Mouse (Mus musculus) CH12.LX (cell line): ENCODE measurements around the gene Ripply2. TPM values are rescaled to one million over a fixed set of nuclear protein-coding genes. Genes with fewer than 3 reads are reported as not detected.

Experiments used
- DNase-seq: peaks from one replicate; pipeline ENCODE4 v3.0.0-alpha.2; 2013; ENCODE audit errors: extremely low read depth
- H3K27ac ChIP-seq: 2 replicates; pipeline ENCODE4 v1.5.1; 2012; ENCODE audit warnings: low read depth, mild to moderate bottlenecking, control low read depth, moderate library complexity; ENCODE audit not compliant: insufficient read depth
- H3K27me3 ChIP-seq: replicated peaks from 2 replicates; pipeline ENCODE3; 2012; ENCODE audit warnings: inconsistent platforms
- H3K36me3 ChIP-seq, 2 experiments: replicated peaks in 1 of 2; 2 replicates each; pipeline versions ENCODE3 to v1.6.1; 2012; ENCODE audit warnings: inconsistent platforms in 1 of 2, low read length in 1 of 2, mild to moderate bottlenecking in 1 of 2, mixed read lengths in 1 of 2, moderate library complexity in 1 of 2; ENCODE audit not compliant: control insufficient read depth in 1 of 2, insufficient read depth in 1 of 2
- H3K4me1 ChIP-seq, 2 experiments: 2 replicates each; pipeline ENCODE4 v1.6.1; 2012; ENCODE audit warnings: inconsistent platforms in 1 of 2, moderate library complexity in 1 of 2; ENCODE audit not compliant: insufficient read depth in 2 of 2, control insufficient read depth in 1 of 2
- H3K4me2 ChIP-seq: 2 replicates; pipeline ENCODE4 v1.6.1; 2012; ENCODE audit warnings: low read depth, mild to moderate bottlenecking, control low read depth; ENCODE audit not compliant: poor library complexity, insufficient read depth, severe bottlenecking
- H3K4me3 ChIP-seq, 3 experiments: fragments of 150-350 bp in 1 of 3; sonication (generic) in 1 of 3; replicated peaks in 1 of 3; 2 replicates each; pipeline versions ENCODE3 to v1.5.1; 2011 to 2012; ENCODE audit warnings: low read depth in 2 of 3, low read length in 2 of 3, mild to moderate bottlenecking in 2 of 3, moderate library complexity in 2 of 3, control low read depth in 1 of 3, improper control_type of control experiment in 1 of 3, inconsistent platforms in 1 of 3, mixed read lengths in 1 of 3; ENCODE audit not compliant: poor library complexity in 1 of 3
- H3K79me2 ChIP-seq: replicated peaks from 2 replicates; pipeline ENCODE4 v1.6.1; 2012; ENCODE audit warnings: mild to moderate bottlenecking, moderate library complexity; ENCODE audit not compliant: control insufficient read depth, poor library complexity, insufficient read depth, severe bottlenecking; ENCODE audit errors: extremely low read depth
- H3K9ac ChIP-seq: 2 replicates; pipeline ENCODE4 v1.6.1; 2012; ENCODE audit warnings: low read depth, mild to moderate bottlenecking, control low read depth, moderate library complexity; ENCODE audit not compliant: insufficient read depth
- H3K9me3 ChIP-seq: replicated peaks from 2 replicates; pipeline ENCODE3; 2012; ENCODE audit warnings: low read length, inconsistent platforms, mixed read lengths
- BHLHE40 ChIP-seq: IDR thresholded peaks from 2 replicates; pipeline ENCODE4 v1.6.1; 2011; ENCODE audit warnings: mild to moderate bottlenecking, low read depth, low read length, improper control_type of control experiment
- CHD1 ChIP-seq: IDR thresholded peaks from 2 replicates; pipeline ENCODE4 v1.6.1; 2012; ENCODE audit warnings: low read depth, low read length, improper control_type of control experiment, inconsistent platforms
- CHD2 ChIP-seq: IDR thresholded peaks from 2 replicates; pipeline ENCODE4 v1.6.1; 2011; ENCODE audit warnings: low read length, improper control_type of control experiment
- ELF1 ChIP-seq: IDR thresholded peaks from 2 replicates; pipeline ENCODE4 v1.6.1; 2014; ENCODE audit warnings: low read depth, mild to moderate bottlenecking, inconsistent platforms, low read length, improper control_type of control experiment
- ETS1 ChIP-seq: conservative IDR thresholded peaks from 2 replicates; pipeline ENCODE4 v1.6.1; 2012; ENCODE audit warnings: low read depth, mild to moderate bottlenecking, inconsistent platforms, low read length, improper control_type of control experiment, moderate library complexity
- HCFC1 ChIP-seq: IDR thresholded peaks from 2 replicates; pipeline ENCODE4 v1.6.1; 2012; ENCODE audit warnings: low read depth, mild to moderate bottlenecking, inconsistent platforms, low read length, improper control_type of control experiment
- JUN ChIP-seq: IDR thresholded peaks from 2 replicates; pipeline ENCODE4 v1.6.1; 2011; ENCODE audit warnings: low read depth, mild to moderate bottlenecking, low read length, improper control_type of control experiment, moderate library complexity; ENCODE audit not compliant: insufficient read depth
- JUND ChIP-seq: conservative IDR thresholded peaks from 2 replicates; pipeline ENCODE4 v1.6.1; 2011; ENCODE audit warnings: low read depth, low read length, improper control_type of control experiment
- MAX ChIP-seq: IDR thresholded peaks from 2 replicates; pipeline ENCODE4 v1.6.1; 2011; ENCODE audit warnings: low read length, improper control_type of control experiment
- MAZ ChIP-seq: IDR thresholded peaks from 2 replicates; pipeline ENCODE4 v1.6.1; 2012; ENCODE audit warnings: low read depth, mild to moderate bottlenecking, inconsistent platforms, low read length, improper control_type of control experiment, moderate library complexity
- MEF2A ChIP-seq: IDR thresholded peaks from 2 replicates; pipeline ENCODE4 v1.6.1; 2014; ENCODE audit warnings: low read depth, mild to moderate bottlenecking, inconsistent platforms, low read length, improper control_type of control experiment, borderline replicate concordance
- PAX5 ChIP-seq: IDR thresholded peaks from 2 replicates; pipeline ENCODE4 v1.6.1; 2012; ENCODE audit warnings: low read length, inconsistent platforms, mixed read lengths
- POLR2A ChIP-seq: IDR thresholded peaks from 2 replicates; pipeline ENCODE4 v1.6.1; 2011; ENCODE audit warnings: low read depth, mild to moderate bottlenecking, improper control_type of control experiment, low read length
- POLR2AphosphoS2 ChIP-seq: IDR thresholded peaks from 2 replicates; pipeline ENCODE4 v1.6.1; 2011; ENCODE audit warnings: low read depth, low read length, improper control_type of control experiment
- RAD21 ChIP-seq: IDR thresholded peaks from 2 replicates; pipeline ENCODE4 v1.6.1; 2011; ENCODE audit warnings: low read depth, mild to moderate bottlenecking, low read length, improper control_type of control experiment, moderate library complexity
- RCOR1 ChIP-seq: conservative IDR thresholded peaks from 2 replicates; pipeline ENCODE4 v1.6.1; 2012; ENCODE audit warnings: low read depth, mild to moderate bottlenecking, inconsistent platforms, low read length, improper control_type of control experiment
- SIN3A ChIP-seq: IDR thresholded peaks from 2 replicates; pipeline ENCODE4 v1.6.1; 2012; ENCODE audit warnings: low read length, improper control_type of control experiment, inconsistent platforms
- SMC3 ChIP-seq: IDR thresholded peaks from 2 replicates; pipeline ENCODE4 v1.6.1; 2011; ENCODE audit warnings: low read depth, low read length, improper control_type of control experiment
- TCF12 ChIP-seq: IDR thresholded peaks from 2 replicates; pipeline ENCODE4 v1.6.1; 2014; ENCODE audit warnings: low read depth, mild to moderate bottlenecking, inconsistent platforms, low read length, improper control_type of control experiment
- UBTF ChIP-seq: IDR thresholded peaks from 2 replicates; pipeline ENCODE4 v1.6.1; 2012; ENCODE audit warnings: low read depth, mild to moderate bottlenecking, inconsistent platforms, low read length, improper control_type of control experiment, moderate library complexity
- ZKSCAN1 ChIP-seq: IDR thresholded peaks from 2 replicates; pipeline ENCODE4 v1.6.1; 2012; ENCODE audit warnings: low read depth, inconsistent platforms, low read length, improper control_type of control experiment, borderline replicate concordance
- ZNF384 ChIP-seq: IDR thresholded peaks from 2 replicates; pipeline ENCODE4 v1.6.1; 2012; ENCODE audit warnings: low read depth, low read length, improper control_type of control experiment, inconsistent platforms
- dilution Hi-C: fragments of 300-500 bp; cut with MboI; formaldehyde crosslinking; loops from 2 replicates; pipeline ENCODE4 v1.14.3; 2020; ENCODE audit warnings: low sequenced_read_pairs; ENCODE audit not compliant: extremely low pct_unique_long_range_greater_than_20kb, extremely low pct_ligation_motif_present
- in situ Hi-C: fragments of 300-500 bp; cut with MboI; formaldehyde crosslinking; loops from 3 replicates; pipeline ENCODE4 v1.14.3; 2019; ENCODE audit warnings: low sequenced_read_pairs, low pct_ligation_motif_present, low pct_unique_long_range_greater_than_20kb, mixed read lengths
- polyA plus RNA-seq: library from polyadenylated mRNA; unstranded; fragments of >175 nt; gene quantifications from 2 replicates; pipeline ENCODE4 v1.2.1, GENCODE M21; 2012; ENCODE audit warnings: low read depth; ENCODE audit not compliant: insufficient read length
- total RNA-seq, 2 experiments: library from RNA; depleted of rRNA; stranded (reverse); fragments of 300-350 nt in 1 of 2; fragments of >200 nt in 1 of 2; gene quantifications; 2 replicates each; pipeline ENCODE4 v1.2.3; 2012 to 2014

Gene Ripply2
- total and polyA plus RNA-seq, 3 experiments = not detected

DNA sequence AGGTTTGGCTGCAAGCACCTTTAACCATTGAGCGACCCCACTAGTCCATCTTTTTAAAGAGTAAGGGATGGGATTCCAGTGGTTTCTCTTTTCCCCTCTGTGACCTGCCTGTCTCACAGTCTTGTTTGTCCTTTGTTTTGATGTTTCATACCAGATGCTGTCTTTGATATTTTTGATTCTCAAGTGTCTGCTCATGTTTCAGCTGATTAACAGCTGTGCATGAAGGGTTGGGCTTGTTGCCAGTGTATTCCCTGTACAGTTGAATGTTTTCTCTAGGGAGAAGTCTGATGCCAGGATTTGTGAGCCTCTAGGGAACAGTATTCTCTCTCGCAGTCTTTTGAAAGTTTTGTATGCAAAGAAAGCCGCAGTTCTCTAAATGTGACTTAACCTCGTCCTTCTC, 34.1 kb downstream of the Ripply2 start:
- Histone ChIP-seq H3K9me3 (no peaks in the 10 kb centered on the region), H3K27ac (no peak overlapping the region), H3K27me3 (no peaks in the 10 kb centered on the region), H3K4me2 (no peak overlapping the region), H3K4me1 (peaks cover 0 to 5% of the 10 kb centered on the region in 2 experiments; a peak in 1 of 4 replicates), H3K4me3 (no peak overlapping the region), H3K36me3 (peaks cover 2 to 50% of the 10 kb centered on the region in 2 experiments), H3K9ac (no peak overlapping the region)
- in situ Hi-C loops (no loop called here), dilution Hi-C loops (no loop called here)
- DNase-seq = no peak
- no peak for TF ChIP-seq ELF1
- no peak for TF ChIP-seq POLR2A
- no peak for TF ChIP-seq SIN3A
- TF ChIP-seq HCFC1 = no peak
- TF ChIP-seq SMC3 = no peak
- no peak for TF ChIP-seq MEF2A
- TF ChIP-seq ZNF384 = no peak
- TF ChIP-seq ETS1 = no peak
- no peak for TF ChIP-seq JUND
- TF ChIP-seq MAX = no peak
- no peak for TF ChIP-seq BHLHE40
- TF ChIP-seq PAX5 = no peak
- TF ChIP-seq POLR2AphosphoS2 = no peak
- no peak for TF ChIP-seq MAZ
- TF ChIP-seq UBTF = no peak
- TF ChIP-seq CHD2 = no peak
- TF ChIP-seq CHD1 = no peak
- no peak for TF ChIP-seq JUN
- TF ChIP-seq TCF12 = no peak
- TF ChIP-seq ZKSCAN1 = no peak
- TF ChIP-seq, all 38 proteins: peak for 0
- H3K79me2 ChIP-seq = no peaks in the 10 kb centered on the region

DNA sequence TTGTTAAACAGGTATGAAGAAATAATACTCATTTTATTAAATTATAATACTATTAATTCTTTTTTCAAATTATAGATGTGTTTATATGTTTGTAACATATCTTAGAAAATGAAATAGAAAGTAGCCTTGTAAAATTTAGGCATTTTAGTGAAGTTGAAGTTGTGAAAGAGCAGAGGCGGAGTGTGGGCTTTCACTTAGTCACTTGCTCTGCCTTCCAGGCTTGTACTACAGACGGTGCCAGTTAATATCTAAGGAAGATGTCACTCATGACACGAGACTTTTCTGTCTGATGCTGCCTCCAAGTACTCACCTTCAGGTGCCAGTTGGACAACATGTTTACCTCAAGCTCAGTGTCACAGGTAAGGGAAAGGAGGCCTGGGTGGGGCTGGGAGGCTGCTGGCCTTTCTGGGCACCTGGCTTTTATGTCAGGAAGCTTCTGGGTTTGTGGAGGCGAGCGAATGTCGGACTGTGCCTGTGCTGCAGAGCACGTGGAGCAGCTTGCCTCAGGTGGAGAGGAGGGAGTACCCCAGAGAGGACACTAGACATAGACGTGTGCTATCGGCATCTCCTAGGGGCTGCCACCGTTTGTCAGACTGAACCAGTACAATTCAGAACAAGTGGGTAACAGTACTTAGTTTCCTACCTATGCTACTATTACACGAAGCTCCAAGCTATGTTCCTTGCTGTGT, 40.4 kb downstream of the Ripply2 start:
- dilution Hi-C loops (no loop called here), in situ Hi-C loops (no loop called here)
- TF ChIP-seq PAX5 (no peak), RCOR1 (no peak), SIN3A (no peak), RAD21 (no peak), BHLHE40 (no peak), JUND (no peak), JUN (no peak), TCF12 (no peak)
- no peaks in the 10 kb centered on the region for H3K9me3 ChIP-seq
- no peaks in the 10 kb centered on the region for H3K4me1 ChIP-seq
- no peak overlapping the region for H3K4me3 ChIP-seq
- no peak for DNase-seq
- H3K36me3 ChIP-seq = peaks cover 27 to 59% of the 10 kb centered on the region in 2 experiments
- no peak overlapping the region for H3K27ac ChIP-seq
- H3K79me2 ChIP-seq = no peaks in the 10 kb centered on the region
- H3K4me2 ChIP-seq = no peak overlapping the region
- H3K9ac ChIP-seq = no peak overlapping the region
- no peaks in the 10 kb centered on the region for H3K27me3 ChIP-seq
